Mouse (Mus musculus): ENCODE results near the gene Noxo1.

GRCm38 (mm10) chr17:24701251-24701650, 5.2 kb downstream of the Noxo1 start:
- TF ChIP-seq POLR2A (IDR thresholded peaks at IDR 0.05; ENCODE audit: borderline replicate concordance, insufficient read depth, low read length) (no peak), CTCF (IDR thresholded peaks at IDR 0.05; ENCODE audit: borderline replicate concordance, insufficient read depth, low read depth, low read length) (no peak)
